Mouse (Mus musculus) spleen, postnatal 14 days (tissue): ENCODE results near the gene Pex6.

ENCODE experiments used
- DNase-seq, 2 experiments: peaks; one replicate each; pipeline ENCODE4 v3.0.0; 2021 to 2022; ENCODE audit warnings: low spot score in 2 of 2

Pex6 gene

DNA sequence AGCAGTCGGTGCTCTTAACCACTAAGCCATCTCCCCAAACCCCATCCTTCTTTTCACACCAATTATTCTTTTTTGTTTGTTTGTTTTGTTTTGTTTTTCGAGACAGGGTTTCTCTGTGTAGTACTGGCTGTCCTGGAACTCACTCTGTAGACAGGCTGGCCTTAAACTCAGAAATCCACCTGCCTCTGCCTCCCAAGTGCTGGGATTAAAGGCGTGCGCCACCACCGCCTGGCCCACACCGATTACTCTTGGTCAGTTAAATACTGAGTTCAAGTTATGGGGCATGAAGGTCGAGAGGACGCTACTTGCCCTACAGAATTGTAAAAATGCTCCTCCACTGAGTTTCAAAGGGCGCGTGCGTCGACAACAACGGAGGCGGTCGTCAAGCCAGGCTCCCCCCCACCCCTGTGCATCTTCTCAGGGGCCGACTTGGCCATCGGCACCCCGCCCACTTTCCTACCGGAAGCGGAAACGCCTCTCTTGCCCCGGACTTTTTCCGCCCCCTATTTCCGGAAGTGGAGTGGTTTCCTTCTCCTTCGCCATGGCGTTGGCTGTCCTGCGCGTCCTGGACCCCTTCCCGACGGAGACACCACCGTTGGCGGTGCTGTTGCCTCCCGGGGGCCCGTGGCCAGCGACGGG, at the start of gene Pex6:
Gene Pex6, plus strand, starts transcription at position 505 of the 639 bp plus-strand sequence.
- DNase-seq: peak; percentile 74 to 85

GRCm38 (mm10) chr17:46661981-46662380, 49.3 kb upstream of the Pex6 start:
- DNase-seq: no peak

- DNase-seq: no peak
These were observed 48.5 kb upstream of the Pex6 start for GRCm38 (mm10) chr17:46662730-46663129.

- no peak for DNase-seq
These were observed 43.6 kb upstream of the Pex6 start for GRCm38 (mm10) chr17:46667712-46668111.

DNA sequence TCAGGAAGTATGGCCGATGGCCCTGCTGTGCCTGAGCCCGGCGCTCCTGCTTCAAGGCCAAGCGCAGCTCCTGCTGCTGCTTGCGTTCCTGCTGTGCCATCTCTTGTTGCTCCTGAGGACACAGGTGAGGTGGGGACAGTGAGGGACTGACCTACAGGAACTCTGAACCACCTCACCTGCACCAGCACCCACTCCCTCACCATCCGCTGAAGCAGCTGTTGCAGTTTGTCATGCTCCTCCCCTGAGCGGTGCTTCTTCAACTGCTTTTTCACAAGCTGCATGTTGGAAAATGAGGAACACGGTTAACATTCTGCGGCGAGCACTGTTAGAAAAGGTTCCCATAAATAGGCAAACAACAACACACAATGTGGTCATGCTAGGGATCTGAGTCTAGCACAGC, 41.4 kb upstream of the Pex6 start:
- no peak for DNase-seq

DNA sequence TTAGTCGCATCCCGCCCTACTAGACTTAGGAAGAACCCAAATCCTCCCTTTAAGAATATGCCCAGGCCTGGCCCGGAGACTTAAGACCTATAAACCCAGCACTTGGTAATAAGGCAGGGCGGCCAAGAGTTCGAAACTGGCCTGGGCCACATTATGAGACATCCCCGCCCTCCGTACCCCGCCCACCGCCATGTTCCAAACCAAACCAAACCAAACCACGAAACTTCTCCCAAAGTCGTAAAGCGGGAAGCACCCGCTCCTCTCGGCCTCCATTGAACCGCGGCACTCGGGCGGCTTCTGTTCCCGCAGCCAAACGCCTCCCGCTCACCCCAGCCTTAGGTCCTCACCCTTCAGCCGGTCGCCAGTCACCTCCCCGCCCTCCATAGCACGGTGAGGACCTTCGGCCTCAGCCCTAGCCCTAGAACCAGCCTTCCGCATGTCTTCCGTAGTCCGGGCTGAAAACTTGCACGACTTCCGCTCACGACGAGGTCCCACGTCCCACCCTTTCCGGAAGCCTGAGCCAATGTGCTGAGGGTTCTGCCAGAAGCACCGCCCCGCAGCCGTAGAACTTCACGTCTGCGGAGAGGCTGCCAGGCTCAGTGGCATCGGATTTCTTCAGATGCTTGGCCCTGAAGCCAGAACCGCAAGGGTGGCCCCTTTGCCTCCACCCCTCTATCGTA, 37.3 kb upstream of the Pex6 start, which contains the start of gene Rrp36:
Gene Rrp36, minus strand, starts transcription at position 503 of the 680 bp plus-strand sequence.
- peak; percentile 75 to 82 for DNase-seq

DNA sequence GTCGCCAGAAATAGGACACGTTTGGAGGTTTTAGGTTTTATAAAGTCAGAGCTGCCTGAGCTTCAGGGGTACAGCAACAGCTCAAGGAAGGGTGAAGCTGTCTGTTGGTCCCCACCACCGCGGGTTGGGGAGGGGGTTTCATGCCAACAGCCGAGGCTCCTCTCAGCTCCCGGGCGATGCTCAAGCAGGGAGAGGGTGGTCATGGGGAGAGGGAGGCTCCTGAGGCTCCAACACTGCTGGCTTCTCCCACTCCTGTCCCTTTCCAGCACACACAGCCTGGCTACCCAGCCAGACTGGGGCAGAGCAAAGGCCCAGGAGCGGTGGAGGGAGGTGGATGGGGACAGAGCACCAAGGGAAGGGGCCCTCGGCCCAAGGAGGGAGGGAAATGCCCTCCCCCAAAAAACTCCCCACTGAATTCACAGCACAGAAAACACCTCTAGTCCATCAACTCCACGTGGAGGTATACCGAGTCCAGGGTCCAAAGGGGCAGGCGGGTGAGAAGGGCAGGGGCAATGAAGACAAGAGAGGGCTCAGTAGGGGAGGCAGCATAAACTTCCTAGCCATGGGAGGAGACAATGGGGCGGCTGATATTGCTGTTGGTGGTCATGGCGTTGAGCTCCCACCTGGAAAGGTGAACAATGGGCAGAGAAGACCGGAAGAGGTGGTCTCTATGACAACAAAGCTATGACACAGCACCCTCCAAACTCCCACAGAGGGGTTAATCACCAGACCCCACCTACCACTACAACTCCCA, 36.6 kb upstream of the Pex6 start:
- DNase-seq: no peak

- DNase-seq: no peak
These were observed 32.8 kb upstream of the Pex6 start, which contains the start of gene Mea1 for GRCm38 (mm10) chr17:46678416-46678815. Mea1 (plus strand) TSS chr17:46678793.

DNA sequence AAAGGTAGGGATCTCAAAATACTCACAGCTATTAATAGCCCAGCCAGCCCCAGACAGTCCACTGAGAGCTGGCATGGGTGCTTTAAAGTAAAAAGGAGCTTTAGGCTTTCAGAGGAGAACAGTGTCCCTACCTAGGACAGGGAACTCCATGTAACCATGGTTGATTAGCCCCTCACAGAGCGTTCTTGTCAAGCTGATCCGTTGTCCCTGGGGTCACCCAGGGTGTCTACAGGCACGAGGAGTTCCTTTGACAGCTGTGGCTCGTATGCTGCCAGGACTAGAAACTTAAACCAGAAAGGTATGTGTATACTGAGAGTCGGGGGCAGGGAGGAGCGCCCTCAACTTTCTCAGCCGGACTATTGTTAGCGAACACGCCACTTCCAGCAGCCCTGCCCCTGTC, 32.4 kb upstream of the Pex6 start:
- DNase-seq: no peak

DNA sequence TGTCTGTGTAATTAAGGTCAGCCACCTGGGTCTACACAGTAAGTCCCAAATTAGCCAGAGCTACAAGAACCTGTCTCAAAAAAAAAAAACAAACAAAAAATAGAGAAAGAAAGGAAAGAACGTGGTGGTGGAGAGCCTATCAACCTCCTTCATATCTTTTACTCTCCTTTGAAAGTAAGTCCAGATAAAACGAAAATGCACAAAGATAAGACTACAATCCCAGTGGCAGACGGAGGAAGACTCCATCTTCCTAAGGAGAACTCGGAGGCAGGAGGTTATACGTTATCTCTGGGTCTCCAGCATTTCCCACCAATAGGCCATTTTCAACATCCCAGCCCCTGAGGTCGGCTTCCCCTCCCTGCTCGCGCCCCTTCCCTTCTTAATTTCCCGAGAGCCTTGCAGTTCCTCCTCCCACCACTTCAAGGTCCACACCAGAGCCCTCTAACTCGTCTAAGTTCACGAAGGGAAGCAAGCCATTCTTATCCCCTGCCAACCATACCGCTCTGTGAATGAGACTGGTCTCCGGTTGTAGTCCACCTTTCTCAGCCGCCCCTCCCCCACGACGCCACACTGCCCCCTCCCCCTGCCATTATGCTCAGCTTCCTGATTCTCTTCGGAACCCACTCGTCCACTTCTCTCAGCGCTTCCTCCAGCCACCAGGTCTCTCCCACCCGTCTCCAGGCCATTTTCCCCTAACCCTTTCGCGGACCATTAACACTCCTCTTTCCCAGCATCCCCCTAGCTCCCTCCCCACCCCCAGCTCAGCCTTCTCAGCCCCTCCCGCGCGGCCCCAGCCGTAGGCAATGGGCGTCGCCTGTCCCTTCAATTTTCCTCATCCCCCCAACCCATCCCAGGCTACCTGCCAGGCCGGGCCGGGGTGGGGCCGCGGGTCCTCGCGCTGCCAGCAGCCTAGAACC, 31.2 kb upstream of the Pex6 start:
- DNase-seq: peak in 1 of 2 experiments; percentile 20

- peak; percentile 95 for DNase-seq
These were observed 30.4 kb upstream of the Pex6 start, which contains the start of gene Klhdc3 for GRCm38 (mm10) chr17:46680760-46681373. Klhdc3 (minus strand) TSS chr17:46680914.

DNA sequence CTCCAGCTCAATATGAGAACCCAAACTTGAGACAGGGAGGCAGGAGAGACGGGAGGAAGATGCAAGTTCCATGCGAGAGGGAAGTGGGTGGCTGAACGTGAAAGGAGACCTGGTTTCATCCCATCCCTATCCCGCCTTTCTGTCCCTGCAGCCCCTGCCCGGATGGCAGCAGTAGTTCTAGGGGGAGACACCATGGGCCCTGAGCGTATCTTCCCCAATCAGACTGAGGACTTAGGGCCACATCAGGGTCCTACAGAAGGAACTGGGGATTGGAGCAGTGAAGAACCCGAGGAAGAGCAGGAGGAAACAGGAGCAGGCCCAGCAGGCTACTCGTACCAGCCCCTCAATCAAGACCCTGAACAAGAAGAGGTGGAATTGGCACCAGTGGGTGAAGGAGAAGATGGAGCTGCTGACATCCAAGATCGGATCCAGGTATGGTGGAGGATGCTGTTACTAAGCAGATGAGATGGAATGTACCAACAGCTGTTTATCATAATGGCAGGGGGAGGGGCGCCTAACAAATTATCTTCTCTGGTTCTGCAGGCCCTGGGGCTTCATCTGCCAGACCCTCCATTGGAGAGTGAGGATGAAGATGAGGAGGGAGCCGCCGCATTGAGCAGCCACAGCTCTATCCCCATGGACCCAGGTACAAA, 29.7 kb upstream of the Pex6 start:
- DNase-seq: no peak

DNA sequence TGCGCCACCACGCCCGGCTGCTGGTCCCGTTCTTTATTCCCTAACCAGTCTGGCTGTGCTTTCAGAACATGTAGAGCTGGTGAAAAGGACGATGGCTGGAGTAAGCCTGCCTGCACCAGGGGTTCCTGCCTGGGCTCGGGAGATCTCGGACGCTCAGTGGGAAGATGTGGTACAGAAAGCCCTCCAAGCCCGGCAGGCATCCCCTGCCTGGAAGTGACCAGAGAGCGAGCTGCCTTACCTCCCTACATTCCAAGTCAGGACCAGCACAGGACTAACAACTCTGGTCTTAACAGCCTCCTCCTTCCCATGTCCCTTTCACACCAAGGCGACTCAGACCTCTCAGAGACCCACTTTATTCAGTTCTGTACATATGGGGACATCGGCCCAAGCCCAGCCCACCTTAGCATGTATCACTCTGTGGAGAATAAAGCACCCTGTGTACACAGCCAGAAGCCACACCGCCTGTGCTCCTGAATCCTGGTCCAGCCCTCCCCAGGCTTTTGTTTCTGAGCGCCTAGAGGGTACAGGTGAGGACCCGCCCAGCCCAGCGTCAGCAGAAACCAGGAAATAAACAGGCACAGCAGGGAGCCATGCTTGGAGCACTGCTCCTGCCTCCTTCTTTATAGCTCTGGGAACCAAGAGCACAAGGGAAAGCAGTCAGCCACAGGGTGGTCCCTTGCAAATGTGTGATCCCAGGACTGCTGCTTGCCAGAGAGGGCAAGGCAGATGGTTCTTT, 28.4 kb upstream of the Pex6 start:
- no peak for DNase-seq

GRCm38 (mm10) chr17:46685913-46686312, 25.4 kb upstream of the Pex6 start:
- no peak for DNase-seq

DNA sequence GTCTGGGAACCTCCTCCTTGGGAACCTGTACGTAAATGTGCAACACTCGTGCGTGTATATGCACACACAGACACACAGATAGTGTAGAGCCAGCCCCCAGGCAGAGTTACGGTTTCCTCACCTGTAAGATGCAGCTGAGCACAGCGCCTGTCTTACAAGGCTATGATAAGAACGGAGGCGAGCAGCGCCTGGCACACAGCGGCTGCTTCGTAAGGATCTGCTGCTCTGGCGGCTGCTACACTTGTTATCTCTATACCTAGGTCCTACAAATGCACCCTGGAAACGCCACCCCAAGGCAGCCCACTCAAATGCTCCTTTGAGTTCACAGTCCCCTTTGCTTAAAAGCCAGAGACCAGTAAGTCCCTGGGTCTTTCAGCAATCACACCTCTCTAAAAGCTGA, 20.6 kb upstream of the Pex6 start:
- DNase-seq: no peak

DNA sequence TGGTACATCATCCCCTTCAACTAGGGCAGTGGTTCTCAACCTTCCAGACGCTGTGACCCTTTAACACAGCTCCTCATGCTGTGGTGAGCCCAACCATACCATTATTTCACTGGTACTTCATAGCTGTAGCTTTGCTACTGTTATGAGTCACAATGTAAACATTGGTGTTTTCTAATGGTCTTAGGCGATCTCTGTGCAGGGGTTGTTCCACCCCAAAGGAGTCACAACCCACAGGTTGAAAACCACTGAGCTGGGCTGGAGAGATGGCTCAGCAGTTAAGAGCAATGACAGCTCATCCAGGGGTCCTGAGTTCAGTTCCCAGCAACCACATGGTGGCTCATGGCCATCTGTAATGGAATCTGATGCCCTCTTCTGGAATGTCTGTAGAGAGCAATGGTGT, 19.9 kb upstream of the Pex6 start:
- no peak for DNase-seq

GRCm38 (mm10) chr17:46694517-46695063, 16.7 kb upstream of the Pex6 start:
- DNase-seq: no peak

GRCm38 (mm10) chr17:46698515-46698914, 12.7 kb upstream of the Pex6 start:
- no peak for DNase-seq

DNA sequence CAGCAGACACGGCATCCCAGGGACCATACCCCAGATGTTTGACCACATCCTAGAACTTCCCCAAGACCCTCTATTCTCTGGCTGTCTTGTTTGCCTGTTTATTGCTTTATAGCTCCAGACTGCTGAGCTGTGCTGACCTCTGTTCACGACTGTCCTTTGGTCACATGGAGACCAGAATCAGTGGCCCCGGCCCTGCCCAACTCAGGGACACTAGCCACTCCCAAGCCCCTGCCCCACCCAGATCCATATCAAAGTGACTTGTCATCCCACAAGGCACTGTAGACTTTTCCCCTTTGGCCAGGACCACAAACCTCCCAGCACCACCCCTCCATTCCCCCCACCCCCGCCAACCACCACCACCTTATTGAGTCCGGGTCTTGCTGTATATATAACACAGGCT, 12.0 kb upstream of the Pex6 start:
- no peak for DNase-seq

- no peak for DNase-seq
These were observed 11.4 kb upstream of the Pex6 start for GRCm38 (mm10) chr17:46699912-46700311.
